Mouse (Mus musculus): ENCODE results near the gene Rgs6.

DNA sequence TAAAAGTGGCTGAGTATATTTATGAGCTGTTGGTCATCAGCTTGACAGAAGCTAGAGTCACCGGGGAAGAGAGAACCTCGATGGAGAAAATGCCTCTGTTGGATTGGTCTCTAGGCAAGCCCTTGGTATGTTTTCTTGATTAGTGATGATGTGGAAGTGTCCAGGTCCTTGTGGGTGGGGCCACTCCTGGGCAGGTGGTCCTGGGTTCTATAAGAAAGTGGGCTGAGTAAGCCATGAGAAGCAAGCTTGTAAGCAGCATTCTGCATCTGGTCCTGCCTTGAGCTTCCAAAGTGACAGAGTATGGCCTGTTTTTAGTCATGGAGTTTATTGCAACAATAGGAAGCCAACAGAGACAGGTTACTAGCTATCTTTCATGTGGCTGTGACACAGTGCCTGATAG, 10.9 kb downstream of the Rgs6 start:
- TF ChIP-seq EP300 (optimal IDR thresholded peaks at IDR 0.05) (no peak), CTCF (IDR thresholded peaks at IDR 0.05; ENCODE audit: low read depth) (no peak)

Measured in stomach, postnatal 0 days (tissue).